Mouse (Mus musculus) ES-E14 (cell line): ENCODE measurements around the gene Mrpl42. TPM values are rescaled to one million over a fixed set of nuclear protein-coding genes. Genes with fewer than 3 reads are reported as not detected.

ENCODE experiments used
- DNase-seq: peaks from one replicate; pipeline ENCODE4 v3.0.0-alpha.2; 2013; ENCODE audit warnings: low read depth, low spot score
- H3K27ac ChIP-seq: 2 replicates; pipeline ENCODE4 v1.5.1; 2012; ENCODE audit warnings: low read depth, mild to moderate bottlenecking, low read length, moderate library complexity, mixed read lengths; ENCODE audit not compliant: poor library complexity, insufficient read depth, severe bottlenecking
- H3K36me3 ChIP-seq: 2 replicates; pipeline ENCODE4 v1.6.1; 2012; ENCODE audit warnings: mild to moderate bottlenecking, low read length, moderate library complexity, mixed read lengths; ENCODE audit not compliant: control insufficient read depth, poor library complexity, insufficient read depth, severe bottlenecking
- H3K4me1 ChIP-seq, 2 experiments: fragments of 150-350 bp in 1 of 2; sonication (generic) in 1 of 2; 2 replicates each; pipeline ENCODE4 v1.6.1; 2012; ENCODE audit warnings: low read length in 2 of 2, mild to moderate bottlenecking in 1 of 2, mixed read lengths in 1 of 2; ENCODE audit not compliant: control insufficient read depth in 2 of 2, insufficient read depth in 2 of 2, poor library complexity in 1 of 2
- H3K4me3 ChIP-seq, 2 experiments: fragments of 150-350 bp in 1 of 2; sonication (generic) in 1 of 2; 2 replicates each; pipeline ENCODE4 v1.5.1; 2012; ENCODE audit warnings: low read length in 2 of 2, low read depth in 1 of 2, mild to moderate bottlenecking in 1 of 2, mixed read lengths in 1 of 2; ENCODE audit not compliant: insufficient read depth in 1 of 2, poor library complexity in 1 of 2, severe bottlenecking in 1 of 2
- H3K9ac ChIP-seq: 2 replicates; pipeline ENCODE4 v1.6.1; 2012; ENCODE audit warnings: low read depth, mild to moderate bottlenecking, low read length, mixed read lengths; ENCODE audit not compliant: poor library complexity, insufficient read depth, severe bottlenecking
- H3K9me3 ChIP-seq: fragments of 150-350 bp; sonication (generic); 2 replicates; pipeline ENCODE4 v1.6.1; 2012; ENCODE audit warnings: low read depth, mild to moderate bottlenecking, low read length; ENCODE audit not compliant: control insufficient read depth, insufficient read depth
- CHD2 ChIP-seq: IDR thresholded peaks from 2 replicates; pipeline ENCODE4 v1.6.1; 2014; ENCODE audit warnings: mild to moderate bottlenecking, low read depth, low read length, inconsistent platforms
- HCFC1 ChIP-seq: IDR thresholded peaks from 2 replicates; pipeline ENCODE4 v1.6.1; 2012; ENCODE audit warnings: low read length, inconsistent platforms, borderline replicate concordance; ENCODE audit not compliant: insufficient read depth
- MAFK ChIP-seq: IDR thresholded peaks from 2 replicates; pipeline ENCODE4 v1.6.1; 2014; ENCODE audit warnings: mild to moderate bottlenecking, low read depth, low read length, inconsistent platforms; ENCODE audit not compliant: insufficient read depth
- ZC3H11A ChIP-seq: IDR thresholded peaks from 2 replicates; pipeline ENCODE4 v1.6.1; 2012; ENCODE audit warnings: low read depth, mild to moderate bottlenecking, inconsistent platforms, low read length, borderline replicate concordance
- ZNF384 ChIP-seq: IDR thresholded peaks from 2 replicates; pipeline ENCODE4 v1.6.1; 2012; ENCODE audit warnings: low read depth, low read length, inconsistent platforms
- in situ Hi-C, 2 experiments: fragments of 600-800 bp; cut with MboI; formaldehyde crosslinking; loops; one replicate each; pipeline ENCODE4 v1.15.1; 2025; ENCODE audit warnings: low sequenced_read_pairs in 2 of 2, inconsistent platforms in 1 of 2; ENCODE audit not compliant: unreplicated experiment in 2 of 2
- total RNA-seq: library from RNA; depleted of rRNA; stranded (reverse); fragments of 300-350 nt; gene quantifications from 2 replicates; pipeline ENCODE4 v1.2.3, GENCODE M21; 2012

Mrpl42 gene
- total RNA-seq, 1 experiment = 163 TPM

DNA sequence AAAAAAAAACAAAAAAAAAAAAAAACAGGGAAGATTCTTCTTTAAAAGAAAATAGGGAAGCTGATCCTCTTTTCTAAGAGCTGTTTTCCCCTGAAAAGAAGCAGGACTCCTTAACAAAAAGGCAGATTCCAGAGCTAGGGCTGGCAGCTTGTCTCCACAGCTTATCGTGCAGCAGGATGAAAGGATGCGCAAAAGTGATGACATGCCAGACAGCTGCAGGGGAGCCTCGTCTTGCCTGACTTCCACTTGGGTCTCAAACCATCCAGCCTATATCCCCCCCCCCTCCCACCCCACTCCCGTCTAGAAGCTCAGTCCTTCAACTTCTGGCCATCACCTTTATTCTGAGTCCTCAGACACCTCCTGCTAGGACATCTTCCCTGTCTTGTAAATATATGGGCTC lies 32.8 kb downstream of the Mrpl42 start:
- no peaks in the 10 kb centered on the region for H3K36me3 ChIP-seq
- H3K4me1 ChIP-seq = peaks cover 9% of the 10 kb centered on the region in 2 experiments; a peak in 2 of 4 replicates
- no peak overlapping the region for H3K27ac ChIP-seq
- H3K4me3 ChIP-seq = no peak overlapping the region
- no peak for DNase-seq
- no peak for TF ChIP-seq MAFK
- no peak for TF ChIP-seq ZNF384
- TF ChIP-seq CHD2 = no peak
- TF ChIP-seq ZC3H11A = no peak
- TF ChIP-seq HCFC1 = no peak
- H3K9me3 ChIP-seq = no peaks in the 10 kb centered on the region
- in situ Hi-C loops = loop anchor here in 1 of 2 experiments (25.0 kb wide), 1 partner anchor 782 kb away; the partner anchor contains the start of gene Cep83
- H3K9ac ChIP-seq = no peak overlapping the region

- no peak overlapping the region for H3K9ac ChIP-seq
- in situ Hi-C loops = loop anchor here in 1 of 2 experiments (25.0 kb wide), 1 partner anchor 778 kb away; the partner anchor contains the start of gene Cep83
- no peak overlapping the region for H3K4me3 ChIP-seq
- H3K36me3 ChIP-seq = no peaks in the 10 kb centered on the region
- TF ChIP-seq HCFC1 (no peak), CHD2 (no peak), ZNF384 (no peak), MAFK (no peak), ZC3H11A (no peak)
- H3K9me3 ChIP-seq = no peaks in the 10 kb centered on the region
- no peak overlapping the region for H3K27ac ChIP-seq
- no peak for DNase-seq
- H3K4me1 ChIP-seq = peaks cover 12 to 16% of the 10 kb centered on the region in 2 experiments; a peak in 3 of 4 replicates
Measured at GRCm38 (mm10) chr10:95465485-95465896, 36.2 kb downstream of the Mrpl42 start.

DNA sequence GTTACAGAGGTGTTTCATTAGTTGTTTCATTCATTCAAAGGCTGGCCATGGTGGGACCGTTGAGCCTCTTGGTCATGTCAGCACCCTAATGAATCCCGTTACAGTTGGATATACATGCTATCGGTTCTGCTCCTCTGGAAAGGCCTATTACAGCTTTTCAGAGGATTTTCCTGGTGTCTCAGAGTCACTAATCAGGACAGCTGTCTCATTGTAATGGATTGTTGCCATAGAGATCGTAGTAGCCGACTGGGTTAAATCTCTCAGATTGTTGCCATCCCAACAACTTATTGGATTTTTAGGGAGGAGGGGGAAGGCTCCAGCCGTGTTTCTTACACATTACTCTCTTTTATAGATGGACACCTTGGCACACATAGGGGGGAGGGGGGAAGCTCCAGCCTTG lies 37.2 kb downstream of the Mrpl42 start:
- in situ Hi-C loops = loop anchor here in 1 of 2 experiments (25.0 kb wide), 1 partner anchor 777 kb away; the partner anchor contains the start of gene Cep83
- Histone ChIP-seq H3K36me3 (no peaks in the 10 kb centered on the region), H3K27ac (no peak overlapping the region), H3K4me3 (no peak overlapping the region), H3K9ac (no peak overlapping the region), H3K9me3 (no peaks in the 10 kb centered on the region), H3K4me1 (peaks cover 14 to 17% of the 10 kb centered on the region in 2 experiments; a peak in 3 of 4 replicates)
- no peak for DNase-seq
- no peak for TF ChIP-seq MAFK
- no peak for TF ChIP-seq CHD2
- no peak for TF ChIP-seq ZNF384
- TF ChIP-seq HCFC1 = no peak

GRCm38 (mm10) chr10:95462231-95462630 lies 39.5 kb downstream of the Mrpl42 start:
- Histone ChIP-seq H3K27ac (no peak overlapping the region; the same call in 1 of the 2 replicates), H3K4me1 (peaks cover 14 to 19% of the 10 kb centered on the region in 2 experiments; a peak in 3 of 4 replicates), H3K36me3 (peaks cover 3% of the 10 kb centered on the region; the same call in 1 of the 2 replicates), H3K9me3 (no peaks in the 10 kb centered on the region), H3K9ac (no peak overlapping the region), H3K4me3 (no peak overlapping the region)
- no peak for TF ChIP-seq ZC3H11A
- no peak for DNase-seq
- in situ Hi-C loops = loop anchor here in 1 of 2 experiments (25.0 kb wide), 1 partner anchor 775 kb away; the partner anchor contains the start of gene Cep83
